Mouse (Mus musculus) v-Abl transformed pro-B cells (cell line): ENCODE measurements around the gene Hmgb2.

Experiments
- in situ Hi-C, 2 experiments: fragments of 400-800 bp; cut with MboI; formaldehyde crosslinking; loops; one replicate each; pipeline ENCODE4 v1.15.1; 2025; ENCODE audit not compliant: unreplicated experiment in 2 of 2

Hmgb2 gene

GRCm38 (mm10) chr8:57511316-57512118 lies at the start of gene Hmgb2:
Hmgb2 (plus strand) TSS chr8:57511907.
- in situ Hi-C loops, result loop anchor here in 1 of 2 experiments (25.0 kb wide), 1 partner anchor 1449 kb away; no protein-coding TSS in a partner anchor

- in situ Hi-C loops, result no loop called here
Observed at GRCm38 (mm10) chr8:57462839-57463238, 48.9 kb upstream of the Hmgb2 start.

- in situ Hi-C loops, result no loop called here
Observed at GRCm38 (mm10) chr8:57463757-57464156, 48.0 kb upstream of the Hmgb2 start.

- in situ Hi-C loops, result no loop called here
Observed at GRCm38 (mm10) chr8:57468624-57469023, 43.1 kb upstream of the Hmgb2 start.

GRCm38 (mm10) chr8:57470863-57471262 lies 40.8 kb upstream of the Hmgb2 start:
- in situ Hi-C loops, result no loop called here

- in situ Hi-C loops, result no loop called here
Observed at GRCm38 (mm10) chr8:57473751-57474150, 38.0 kb upstream of the Hmgb2 start.

- in situ Hi-C loops, result no loop called here
Observed at GRCm38 (mm10) chr8:57478406-57478805, 33.3 kb upstream of the Hmgb2 start.

- in situ Hi-C loops, result loop anchor here (10.0 kb wide), 1 partner anchor 175 kb away; the partner anchor contains the start of gene Galnt7 (in 2 of the 2)
Observed at GRCm38 (mm10) chr8:57479700-57480099, 32.0 kb upstream of the Hmgb2 start.

- in situ Hi-C loops, result loop anchor here (10.0 kb wide), 1 partner anchor 174 kb away; the partner anchor contains the start of gene Galnt7 (in 2 of the 2)
Observed at GRCm38 (mm10) chr8:57480606-57481005, 31.1 kb upstream of the Hmgb2 start.

GRCm38 (mm10) chr8:57486491-57487440 lies 24.9 kb upstream of the Hmgb2 start:
- in situ Hi-C loops, result loop anchor here (10.0 kb wide), 1 partner anchor 168 kb away; the partner anchor contains the start of gene Galnt7 (in 2 of the 2)

- in situ Hi-C loops, result loop anchor here (10.0 kb wide), 1 partner anchor 167 kb away; the partner anchor contains the start of gene Galnt7 (in 2 of the 2)
Observed at GRCm38 (mm10) chr8:57487441-57488155, 24.1 kb upstream of the Hmgb2 start, which contains the start of gene Sap30. Sap30 (minus strand) TSS chr8:57487860.

GRCm38 (mm10) chr8:57488312-57488765 lies 23.4 kb upstream of the Hmgb2 start:
- in situ Hi-C loops, result loop anchor here (10.0 kb wide), 1 partner anchor 166 kb away; the partner anchor contains the start of gene Galnt7 (in 2 of the 2)

- in situ Hi-C loops, result loop anchor here (10.0 kb wide), 1 partner anchor 165 kb away; the partner anchor contains the start of gene Galnt7 (in 2 of the 2)
Observed at GRCm38 (mm10) chr8:57489366-57489765, 22.3 kb upstream of the Hmgb2 start.

- in situ Hi-C loops, result loop anchor here (10.0 kb wide), 1 partner anchor 165 kb away; the partner anchor contains the start of gene Galnt7 (in 2 of the 2)
Observed at GRCm38 (mm10) chr8:57489896-57490295, 21.8 kb upstream of the Hmgb2 start.

- in situ Hi-C loops, result no loop called here
Observed at GRCm38 (mm10) chr8:57491873-57492272, 19.8 kb upstream of the Hmgb2 start.

- in situ Hi-C loops, result no loop called here
Observed at GRCm38 (mm10) chr8:57498494-57498846, 13.2 kb upstream of the Hmgb2 start.

GRCm38 (mm10) chr8:57498847-57499511 lies 12.7 kb upstream of the Hmgb2 start:
- in situ Hi-C loops, result no loop called here

- in situ Hi-C loops, result loop anchor here in 1 of 2 experiments (25.0 kb wide), 1 partner anchor 1441 kb away; no protein-coding TSS in a partner anchor
Observed at GRCm38 (mm10) chr8:57503641-57504040, 8.1 kb upstream of the Hmgb2 start.

GRCm38 (mm10) chr8:57505500-57505899 lies 6.2 kb upstream of the Hmgb2 start:
- in situ Hi-C loops, result loop anchor here in 1 of 2 experiments (5.0 to 25.0 kb wide), 2 partner anchors 73 to 1443 kb away; no protein-coding TSS in a partner anchor
